Mouse (Mus musculus): ENCODE measurements around the gene 1110017D15Rik. TPM values are rescaled to one million over a fixed set of nuclear protein-coding genes. Genes with fewer than 3 reads are reported as not detected.

1110017D15Rik gene
- total RNA-seq, 2 experiments from 2014 or later, result 3.9 to 5.8 TPM

- intact Hi-C loops (cut with DNase I), result loop anchor here (5.0 kb wide), 1 partner anchor 47 kb away; the partner anchor contains the start of genes Dnaic1 and Fam219a
- DNase-seq (ENCODE audit: low spot score in 2 of 2), result no peak
Measured at GRCm38 (mm10) chr4:41520641-41521040, 3.5 kb upstream of the 1110017D15Rik start.

- intact Hi-C loops (cut with DNase I), result no loop called here
- no peak for DNase-seq (ENCODE audit: low spot score in 2 of 2)
Measured at GRCm38 (mm10) chr4:41519195-41519594, 2.1 kb upstream of the 1110017D15Rik start.

GRCm38 (mm10) chr4:41518349-41518748, 1.2 kb upstream of the 1110017D15Rik start:
- DNase-seq (ENCODE audit: low spot score in 2 of 2), result peak in 1 of 2 experiments; percentile 50
- intact Hi-C loops (cut with DNase I), result no loop called here

DNA sequence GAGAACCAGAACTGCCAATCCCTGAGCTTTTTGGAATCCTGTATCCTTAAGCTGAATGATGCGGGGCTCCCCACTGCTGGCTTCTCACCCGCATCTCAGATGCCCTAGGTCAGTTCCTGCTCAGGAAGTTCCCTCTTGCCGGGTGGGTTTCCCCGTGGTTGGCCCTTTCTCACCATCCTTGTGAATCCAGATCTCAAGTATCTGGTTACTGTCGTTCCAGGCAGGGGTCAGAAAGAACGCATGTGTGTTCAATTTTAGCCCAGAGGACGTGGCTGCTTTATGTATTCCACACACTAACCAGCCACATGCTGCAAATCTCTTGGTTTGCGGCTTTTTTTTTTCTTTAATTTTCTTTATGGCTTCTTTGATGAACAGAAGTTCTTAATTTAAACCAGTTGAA, 3.4 kb downstream of the 1110017D15Rik start:
- no peak for DNase-seq (ENCODE audit: low spot score in 2 of 2)
- intact Hi-C loops (cut with DNase I), result no loop called here

DNA sequence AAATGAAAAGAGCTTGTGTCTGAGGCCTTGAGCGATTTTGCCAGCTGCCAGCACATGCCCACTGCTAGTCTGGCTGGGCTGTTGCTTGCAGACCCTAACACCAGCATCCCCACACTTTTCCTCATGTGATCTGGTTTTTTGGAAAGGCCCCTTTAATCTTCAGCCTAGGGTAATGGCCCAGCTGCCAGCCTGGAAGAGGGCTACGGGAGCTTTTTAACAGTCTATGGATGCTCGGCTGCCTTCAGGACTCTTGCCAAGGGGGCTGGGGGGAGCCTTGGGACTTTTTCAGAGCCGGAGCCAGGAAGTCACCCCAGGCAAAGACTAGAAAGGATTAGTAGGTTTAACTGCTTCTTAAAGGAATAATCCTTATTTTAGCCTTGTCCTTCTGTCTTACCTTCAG, 3.8 kb downstream of the 1110017D15Rik start:
- no peak for DNase-seq (ENCODE audit: low spot score in 2 of 2)
- intact Hi-C loops (cut with DNase I), result no loop called here

DNA sequence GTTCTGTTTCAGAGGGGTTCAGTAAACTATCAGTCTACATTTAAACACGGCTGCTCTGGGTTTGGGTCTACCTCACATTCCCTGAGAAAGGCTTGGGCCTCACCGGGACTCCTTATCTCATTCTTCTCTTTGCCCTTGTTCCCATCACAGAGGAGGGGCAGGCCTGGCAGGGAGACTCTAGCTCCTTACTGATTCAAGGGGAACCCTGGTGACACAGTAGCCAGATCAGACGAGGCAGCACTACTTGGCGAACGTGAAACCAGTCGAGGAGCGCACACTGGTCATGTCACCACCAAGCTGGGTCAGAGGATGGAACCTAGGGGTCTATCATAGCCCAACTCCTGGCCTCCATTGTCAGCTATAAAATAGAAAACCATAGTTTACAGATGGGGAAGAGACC, 9.1 kb downstream of the 1110017D15Rik start:
- intact Hi-C loops (cut with DNase I), result loop anchor here (2.0 kb wide), 1 partner anchor 37 kb away; no protein-coding TSS in a partner anchor
- DNase-seq (ENCODE audit: low spot score in 2 of 2), result no peak

DNA sequence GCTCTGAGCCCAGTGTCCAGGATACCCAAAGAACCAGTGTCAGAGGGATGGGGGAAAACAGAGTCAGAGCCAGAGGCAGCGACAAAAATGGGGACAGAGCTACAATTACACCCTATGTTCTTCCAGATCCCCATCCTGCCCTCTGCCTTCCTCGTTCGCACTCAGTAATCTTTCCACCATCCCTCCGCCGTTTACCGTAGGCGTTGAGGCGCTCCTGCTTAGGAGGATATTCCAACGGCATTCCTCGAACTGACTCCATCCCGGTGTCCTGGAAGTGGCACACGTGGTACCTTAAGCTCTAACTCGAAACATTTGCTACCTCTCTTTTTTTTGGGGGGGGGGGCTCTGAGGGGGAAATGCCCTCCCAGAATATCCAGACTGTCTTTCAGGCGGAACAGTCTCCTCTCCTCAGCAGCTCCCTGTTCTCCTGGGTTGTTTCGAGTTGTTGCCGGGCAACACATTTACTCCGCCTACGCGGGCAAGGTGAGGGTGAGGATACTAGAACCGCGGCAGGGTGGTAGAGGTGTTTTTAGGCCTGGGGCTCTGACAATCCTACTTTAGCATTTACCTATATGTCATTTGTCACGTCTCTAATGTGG, 9.7 kb downstream of the 1110017D15Rik start:
- no peak for DNase-seq (ENCODE audit: low spot score in 2 of 2)
- intact Hi-C loops (cut with DNase I), result loop anchor here (2.0 kb wide), 1 partner anchor 37 kb away; no protein-coding TSS in a partner anchor

- intact Hi-C loops (cut with DNase I), result loop anchor here (2.0 kb wide), 1 partner anchor 36 kb away; no protein-coding TSS in a partner anchor
- peak; percentile 83 to 86 for DNase-seq (ENCODE audit: low spot score in 2 of 2)
Measured at GRCm38 (mm10) chr4:41506906-41507305, 10.2 kb downstream of the 1110017D15Rik start.

DNA sequence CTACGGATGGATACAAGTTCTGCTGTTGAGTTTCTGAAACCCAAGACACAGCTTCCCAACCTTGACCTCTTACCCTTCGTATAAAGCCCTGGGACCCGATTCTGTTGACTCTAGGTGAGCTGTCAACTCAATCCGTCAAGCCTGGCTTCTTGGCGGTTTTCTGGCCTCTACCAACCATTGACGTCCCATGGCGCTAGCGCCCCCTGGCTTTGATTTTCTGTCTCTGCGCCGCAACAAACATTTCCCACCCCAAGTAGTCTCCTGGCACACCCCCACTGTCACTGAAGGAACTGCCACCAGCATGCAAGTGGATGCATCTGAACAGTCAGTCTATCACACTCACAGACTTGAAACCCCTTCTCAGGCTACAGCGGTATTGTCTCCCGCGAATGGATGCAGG, 11.0 kb downstream of the 1110017D15Rik start:
- peak in 1 of 2 experiments; percentile 54 for DNase-seq (ENCODE audit: low spot score in 2 of 2)
- intact Hi-C loops (cut with DNase I), result loop anchor here (2.0 kb wide), 1 partner anchor 35 kb away; no protein-coding TSS in a partner anchor

GRCm38 (mm10) chr4:41505131-41505551, 12.0 kb downstream of the 1110017D15Rik start:
- intact Hi-C loops (cut with DNase I), result no loop called here
- DNase-seq (ENCODE audit: low spot score in 2 of 2), result no peak

- intact Hi-C loops (cut with DNase I), result no loop called here
- DNase-seq (ENCODE audit: low spot score in 2 of 2), result no peak
Measured at GRCm38 (mm10) chr4:41504325-41504724, 12.8 kb downstream of the 1110017D15Rik start.

GRCm38 (mm10) chr4:41502986-41503412, 14.1 kb downstream of the 1110017D15Rik start, which contains the start of gene AI464131:
Gene AI464131, minus strand, starts transcription at chr4:41503076.
- peak; percentile 88 to 97 for DNase-seq (ENCODE audit: low spot score in 2 of 2)
- intact Hi-C loops (cut with DNase I), result no loop called here

DNA sequence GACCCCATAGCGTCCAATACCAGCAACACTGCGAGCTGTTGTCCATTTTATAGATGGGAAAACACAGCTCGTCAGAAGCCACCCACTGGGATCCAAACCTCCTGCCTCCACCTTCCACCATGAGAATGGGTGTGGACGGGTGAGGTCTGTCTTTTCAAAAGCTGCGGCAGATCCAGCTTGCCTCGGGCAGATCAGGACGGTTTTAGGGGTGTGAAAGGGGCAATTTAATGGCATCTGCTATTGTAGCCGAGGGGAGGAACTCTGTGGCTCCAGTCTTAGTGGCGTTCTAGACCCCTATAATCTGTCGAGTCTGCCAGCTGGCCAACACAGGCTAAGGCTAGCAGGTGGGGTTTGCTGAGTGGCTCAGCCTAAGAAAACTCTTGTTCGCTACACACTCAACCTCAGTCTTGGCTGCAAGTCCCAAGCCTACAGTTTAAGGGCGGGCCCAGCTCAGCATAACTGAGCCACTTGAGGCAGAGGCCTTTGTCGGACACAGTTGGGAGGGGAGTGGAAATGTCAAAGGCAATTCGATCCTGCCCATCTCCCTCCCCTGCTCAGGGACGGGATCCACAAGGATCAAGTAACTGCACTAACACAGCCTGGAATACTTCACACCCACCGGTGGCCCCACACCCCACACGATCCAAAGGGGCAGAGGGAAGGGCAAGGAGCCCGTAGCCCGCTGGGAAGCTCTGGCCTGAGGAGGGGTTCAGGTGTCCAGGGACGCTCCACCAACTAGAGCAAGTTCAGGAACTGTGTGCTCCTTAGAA, 14.8 kb downstream of the 1110017D15Rik start:
- intact Hi-C loops (cut with DNase I), result no loop called here
- DNase-seq (ENCODE audit: low spot score in 2 of 2), result peak in 1 of 2 experiments; percentile 17

DNA sequence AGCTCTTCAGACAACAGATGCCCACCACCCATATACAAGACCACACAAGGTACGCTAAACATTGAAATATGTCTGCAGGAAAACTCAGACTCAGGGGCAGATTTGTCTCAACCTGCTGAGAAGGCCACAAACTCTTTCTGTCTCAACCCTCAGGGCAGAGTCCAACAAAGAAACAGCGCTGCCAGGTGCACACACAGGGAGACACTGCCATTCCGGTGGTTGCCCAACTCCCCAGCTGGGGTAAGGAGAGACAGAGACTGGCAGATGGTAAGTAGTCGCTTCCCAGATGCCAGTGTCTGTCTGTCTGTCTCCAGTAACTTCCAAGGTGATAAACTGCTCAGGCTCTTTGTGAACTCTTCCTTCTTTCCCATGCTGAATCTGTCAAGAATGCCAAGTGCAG, 16.3 kb downstream of the 1110017D15Rik start:
- DNase-seq (ENCODE audit: low spot score in 2 of 2), result no peak
- intact Hi-C loops (cut with DNase I), result no loop called here

DNA sequence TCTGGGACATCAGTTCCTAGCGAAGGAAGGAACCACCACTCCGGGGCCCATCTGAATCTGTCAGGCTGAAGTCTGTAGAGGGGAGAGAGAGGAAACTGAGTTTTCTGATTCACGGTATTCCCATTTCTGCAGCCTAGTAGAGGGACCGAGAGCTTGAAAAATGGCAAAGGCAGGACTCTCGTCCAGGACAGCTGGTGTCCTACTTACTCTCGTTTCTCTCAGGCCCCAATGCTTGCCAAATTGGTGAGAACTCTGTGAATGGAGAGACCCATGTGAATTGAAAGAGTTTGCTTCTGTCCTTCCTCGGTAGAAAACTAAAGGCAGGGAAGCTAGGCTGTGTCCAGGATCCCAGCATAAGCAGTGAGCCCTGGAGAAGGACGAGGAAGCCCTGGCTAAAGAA, 17.5 kb downstream of the 1110017D15Rik start:
- no peak for DNase-seq (ENCODE audit: low spot score in 2 of 2)
- intact Hi-C loops (cut with DNase I), result no loop called here

GRCm38 (mm10) chr4:41498921-41499391, 18.2 kb downstream of the 1110017D15Rik start:
- intact Hi-C loops (cut with DNase I), result no loop called here
- no peak for DNase-seq (ENCODE audit: low spot score in 2 of 2)

GRCm38 (mm10) chr4:41497995-41498845, 18.9 kb downstream of the 1110017D15Rik start:
- no peak for DNase-seq (ENCODE audit: low spot score in 2 of 2)
- intact Hi-C loops (cut with DNase I), result loop anchor here (2.0 kb wide), 1 partner anchor 17 kb away; no protein-coding TSS in a partner anchor

GRCm38 (mm10) chr4:41497579-41497978, 19.6 kb downstream of the 1110017D15Rik start:
- intact Hi-C loops (cut with DNase I), result loop anchor here (2.0 kb wide), 1 partner anchor 17 kb away; no protein-coding TSS in a partner anchor
- no peak for DNase-seq (ENCODE audit: low spot score in 2 of 2)

- intact Hi-C loops (cut with DNase I), result loop anchor here (2.0 kb wide), 1 partner anchor 16 kb away; no protein-coding TSS in a partner anchor
- DNase-seq (ENCODE audit: low spot score in 2 of 2), result no peak
Measured at GRCm38 (mm10) chr4:41497046-41497445, 20.1 kb downstream of the 1110017D15Rik start.

Measured in left cerebral cortex, postnatal 25 days (tissue).